Mouse (Mus musculus) heart, adult 2 months (tissue): Measurements from ENCODE around the gene Ube2s. TPM values are rescaled to one million over a fixed set of nuclear protein-coding genes. Genes with fewer than 3 reads are reported as not detected.
"Not testable (repeated sequence)": the region's sequence is repeated elsewhere in the genome, so short reads cannot be mapped to it uniquely, and the experiment has no call there.

Source experiments
- DNase-seq, 2 experiments: peaks; one replicate each; pipeline ENCODE4 v3.0.0; 2021
- H3K27ac ChIP-seq: fragments of 200-600 bp; 2 replicates; pipeline ENCODE4 v1.8.1; 2022
- H3K27me3 ChIP-seq: fragments of 200-500 bp; 2 replicates; pipeline ENCODE4 v1.6.1; 2012; ENCODE audit warnings: mild to moderate bottlenecking, low read length, inconsistent platforms, mixed read lengths; ENCODE audit not compliant: control insufficient read depth, insufficient read depth
- H3K36me3 ChIP-seq: fragments of 200-500 bp; 2 replicates; pipeline ENCODE4 v1.6.1; 2012; ENCODE audit warnings: low read length, inconsistent platforms; ENCODE audit not compliant: control insufficient read depth, insufficient read depth
- H3K4me1 ChIP-seq: fragments of 200-500 bp; 2 replicates; pipeline ENCODE4 v1.6.1; 2011; ENCODE audit warnings: low read length; ENCODE audit not compliant: control insufficient read depth, insufficient read depth
- H3K4me3 ChIP-seq: fragments of 200-600 bp; 2 replicates; pipeline ENCODE4 v1.8.1; 2022
- H3K79me2 ChIP-seq: fragments of 200-500 bp; replicated peaks from 2 replicates; pipeline ENCODE4 v1.6.1; 2012; ENCODE audit warnings: mild to moderate bottlenecking, inconsistent platforms, low read length, moderate library complexity, mixed read lengths; ENCODE audit not compliant: control insufficient read depth, insufficient read depth
- H3K9ac ChIP-seq: fragments of 200-500 bp; 2 replicates; pipeline ENCODE4 v1.6.1; 2012; ENCODE audit warnings: low read depth, mild to moderate bottlenecking, control low read depth, inconsistent platforms, low read length, mixed read lengths
- CTCF ChIP-seq: fragments of 200-600 bp; IDR thresholded peaks from 2 replicates; pipeline ENCODE4 v1.8.1; 2022; ENCODE audit warnings: antibody characterized with exemption, mild to moderate bottlenecking, moderate library complexity
- EP300 ChIP-seq: fragments of 200-500 bp; IDR thresholded peaks from 2 replicates; pipeline ENCODE4 v1.6.1; 2011; ENCODE audit warnings: low read depth, low read length, control low read depth; ENCODE audit not compliant: insufficient read depth
- POLR2A ChIP-seq: fragments of 200-500 bp; IDR thresholded peaks from 2 replicates; pipeline ENCODE4 v1.6.1; 2011; ENCODE audit warnings: mild to moderate bottlenecking, low read depth, low read length, control low read depth; ENCODE audit not compliant: insufficient read depth
- WGBS: fragments of 180-500 bp; shearing (Covaris S2); methylation state at CpG from one replicate; pipeline ENCODE4 v1.1.7; 2018; 5-methylcytosine and 5-hydroxymethylcytosine counted together
- intact Hi-C: fragments of 180-260 bp; cut with DNase I; formaldehyde crosslinking; loops from one replicate; pipeline ENCODE4 v1.15.1; 2025
- polyA plus RNA-seq: library from polyadenylated mRNA; depleted of rRNA; stranded (reverse); fragments of >200 nt; gene quantifications from 2 replicates; pipeline ENCODE4 v1.2.3, GENCODE M21; 2012
- total RNA-seq, 2 experiments: library from RNA; stranded (reverse); gene quantifications; 2 replicates each; pipeline ENCODE4 v1.2.3; 2021

The Ube2s gene
- total and polyA plus RNA-seq, 3 experiments = 85.1 to 167 (median 99.1) TPM

DNA sequence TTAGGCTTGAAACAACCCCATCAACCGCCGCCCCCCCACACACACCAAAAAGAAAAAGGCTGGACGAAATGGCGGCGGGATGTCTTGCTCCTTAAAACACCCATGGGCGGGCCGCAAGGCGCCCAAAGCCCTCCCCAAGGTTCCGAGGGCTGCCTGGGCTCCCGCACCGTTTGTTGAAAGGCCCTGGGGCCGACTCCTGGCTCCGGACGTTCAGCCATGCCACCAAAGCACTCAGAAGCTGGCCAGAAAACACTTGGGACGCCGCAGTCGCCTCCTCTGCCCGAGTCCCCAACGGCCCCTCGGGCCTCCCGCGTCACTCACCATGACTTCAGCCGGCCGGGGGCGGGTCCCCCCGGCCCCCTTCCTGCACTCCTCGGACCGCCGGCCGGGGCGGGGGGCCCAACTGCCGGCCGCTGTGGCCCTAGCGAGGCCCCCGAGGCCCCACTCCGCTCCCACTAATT lies 518 bp downstream of the Ube2s start:
- WGBS = under 1% methylated on average over 22 of the region's 36 CpGs
- H3K27me3 ChIP-seq = no peaks in the 10 kb centered on the region
- H3K36me3 ChIP-seq = peaks cover 26% of the 10 kb centered on the region
- no peaks in the 10 kb centered on the region for H3K79me2 ChIP-seq
- H3K4me1 ChIP-seq = peaks cover 5% of the 10 kb centered on the region
- peak overlapping the region; percentile 86 for H3K9ac ChIP-seq
- peak overlapping the region; percentile 98 for H3K27ac ChIP-seq
- H3K4me3 ChIP-seq = peak overlapping the region; percentile 95
- no peak for DNase-seq
- TF ChIP-seq EP300 (no peak), POLR2A (no peak), CTCF (no peak)
- intact Hi-C loops = loop anchor here (1.0 to 5.0 kb wide), 5 partner anchors 20 to 203 kb away; partner anchors contain the start of genes Fiz1, Gm44973, Hspbp1 and Rpl28

- intact Hi-C loops = loop anchor here (5.0 kb wide), 3 partner anchors 56 to 131 kb away; partner anchors contain the start of gene Hspbp1
- Histone ChIP-seq H3K9ac (peak overlapping the region; percentile 86), H3K27ac (peak overlapping the region; percentile 98; the same call in 1 of the 2 replicates), H3K4me3 (peak overlapping the region; percentile 95), H3K36me3 (peaks cover 29% of the 10 kb centered on the region)
- not testable (repeated sequence) for DNase-seq, H3K79me2 ChIP-seq, H3K4me1 ChIP-seq, H3K27me3 ChIP-seq
- WGBS = 32% methylated on average over 10 of the region's 10 CpGs
Measured at GRCm38 (mm10) chr7:4811131-4811530, 1.3 kb downstream of the Ube2s start.

DNA sequence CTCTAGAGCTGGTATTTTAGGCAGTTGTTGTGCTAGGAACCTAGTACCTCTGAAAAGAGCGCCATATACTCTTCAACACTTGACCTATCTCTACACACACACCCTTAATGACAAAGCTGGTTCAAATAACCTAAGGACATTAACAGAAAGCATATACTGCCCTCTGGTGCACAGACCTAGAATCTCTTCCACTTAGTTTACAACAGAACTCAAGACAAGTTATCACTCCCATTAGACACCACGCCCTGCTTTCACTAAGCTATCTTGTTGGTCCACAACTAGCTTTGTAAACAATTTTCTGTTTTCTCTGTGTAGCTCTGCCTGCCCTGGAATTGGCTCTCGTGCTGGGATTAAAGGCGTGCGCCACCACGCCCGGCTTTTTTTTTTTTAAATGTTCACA lies 5.7 kb downstream of the Ube2s start:
- H3K4me3 ChIP-seq = no peak overlapping the region
- DNase-seq = no peak
- H3K27ac ChIP-seq = no peak overlapping the region
- H3K4me1 ChIP-seq = peaks cover 3% of the 10 kb centered on the region; the same call in 1 of the 2 replicates
- no peaks in the 10 kb centered on the region for H3K79me2 ChIP-seq
- no peak overlapping the region for H3K9ac ChIP-seq
- intact Hi-C loops = loop anchor here (2.0 to 10.0 kb wide), 3 partner anchors 182 to 652 kb away; partner anchors contain the start of gene Leng9
- 83% methylated on average over 7 of the region's 7 CpGs for WGBS
- no peaks in the 10 kb centered on the region for H3K27me3 ChIP-seq
- TF ChIP-seq CTCF = peak; percentile 77
- no peak for TF ChIP-seq EP300
- no peak for TF ChIP-seq POLR2A
- peaks cover 25% of the 10 kb centered on the region for H3K36me3 ChIP-seq

DNA sequence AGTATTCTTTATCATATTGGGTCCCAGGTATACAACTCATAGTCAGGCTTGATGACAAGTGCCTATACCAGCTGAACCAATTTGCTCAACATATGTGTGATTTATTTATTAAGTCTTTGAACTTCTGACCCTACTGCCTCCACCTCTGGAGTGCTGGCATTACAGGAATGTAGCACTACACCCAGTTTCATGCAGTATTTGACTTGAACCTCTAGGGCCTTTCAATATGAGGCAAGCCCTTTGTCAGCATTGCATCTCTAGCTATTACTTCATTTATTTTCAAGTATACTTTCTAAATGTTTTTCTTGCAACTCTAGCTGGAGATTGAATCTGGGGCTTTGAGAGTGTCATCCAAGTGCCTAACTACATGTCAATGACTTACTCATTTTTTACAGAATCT lies 10.1 kb downstream of the Ube2s start:
- Histone ChIP-seq H3K9ac (no peak overlapping the region), H3K4me3 (no peak overlapping the region), H3K36me3 (peaks cover 6% of the 10 kb centered on the region), H3K4me1 (no peaks in the 10 kb centered on the region), H3K79me2 (no peaks in the 10 kb centered on the region), H3K27me3 (no peaks in the 10 kb centered on the region), H3K27ac (no peak overlapping the region)
- DNase-seq = no peak
- TF ChIP-seq POLR2A = no peak
- intact Hi-C loops = loop anchor here (10.0 kb wide), 1 partner anchor 647 kb away; the partner anchor contains the start of gene Leng9

DNA sequence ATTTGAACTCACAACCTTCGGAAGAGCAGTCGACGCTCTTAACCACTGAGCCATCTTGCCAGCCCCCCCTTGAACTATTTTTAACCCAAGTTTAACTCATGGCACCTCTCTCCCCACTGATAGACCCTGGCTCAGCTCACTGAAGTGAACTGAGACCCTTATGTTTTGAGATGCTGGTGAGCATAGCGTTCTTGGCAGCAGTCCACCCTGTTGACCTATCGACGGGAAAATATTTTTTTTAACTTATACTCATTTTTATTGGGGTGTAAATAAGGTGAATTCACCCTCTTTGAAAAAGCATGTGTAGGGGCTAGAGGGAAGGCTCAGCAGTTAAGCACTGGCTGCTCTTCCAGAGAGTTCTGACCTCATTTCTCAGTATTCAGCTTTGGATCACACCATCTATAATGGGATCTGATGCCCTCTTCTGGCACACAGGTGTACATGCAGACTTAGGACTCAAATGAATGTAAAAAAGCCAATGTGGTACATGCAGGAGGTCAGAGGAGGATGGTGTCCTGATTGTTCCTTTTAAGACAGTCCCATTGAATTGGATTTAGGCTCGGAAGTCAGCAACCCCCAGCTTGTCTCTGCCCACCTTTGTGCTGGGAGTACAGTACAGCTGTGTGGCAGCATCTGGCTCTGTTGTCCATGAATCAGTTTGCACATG lies 16.5 kb downstream of the Ube2s start:
- Histone ChIP-seq H3K79me2 (no peaks in the 10 kb centered on the region), H3K27ac (no peak overlapping the region), H3K9ac (no peak overlapping the region), H3K4me3 (no peak overlapping the region), H3K4me1 (no peaks in the 10 kb centered on the region; the same call in 1 of the 2 replicates), H3K36me3 (peaks cover 2% of the 10 kb centered on the region; the same call in 1 of the 2 replicates), H3K27me3 (no peaks in the 10 kb centered on the region)
- 58% methylated on average over 7 of the region's 7 CpGs for WGBS
- DNase-seq = no peak
- intact Hi-C loops = loop anchor here (10.0 kb wide), 2 partner anchors 141 to 661 kb away; partner anchors contain the start of genes Leng8 and Ppp6r1
- no peak for TF ChIP-seq POLR2A
- TF ChIP-seq CTCF = peak; percentile 81

- intact Hi-C loops = loop anchor here (5.0 to 10.0 kb wide), 4 partner anchors 107 to 660 kb away; partner anchors contain the start of genes Hspbp1, Leng8 and Ppp6r1
- TF ChIP-seq POLR2A = no peak
- 67% methylated on average over 3 of the region's 3 CpGs for WGBS
- Histone ChIP-seq H3K79me2 (no peaks in the 10 kb centered on the region), H3K27me3 (no peaks in the 10 kb centered on the region), H3K27ac (no peak overlapping the region), H3K4me1 (no peaks in the 10 kb centered on the region; the same call in 1 of the 2 replicates), H3K4me3 (no peak overlapping the region), H3K36me3 (peaks cover 2% of the 10 kb centered on the region; the same call in 1 of the 2 replicates), H3K9ac (no peak overlapping the region)
- no peak for DNase-seq
Measured at GRCm38 (mm10) chr7:4794631-4795168, 17.7 kb downstream of the Ube2s start.
